Mouse (Mus musculus) retina, postnatal 7 days (tissue): ENCODE data around the gene Pcnx3.

ENCODE experiments used
- DNase-seq: peaks from one replicate; pipeline ENCODE4 v3.0.0-alpha.2; 2012; ENCODE audit warnings: low read depth, low spot score

Gene Pcnx3

DNA sequence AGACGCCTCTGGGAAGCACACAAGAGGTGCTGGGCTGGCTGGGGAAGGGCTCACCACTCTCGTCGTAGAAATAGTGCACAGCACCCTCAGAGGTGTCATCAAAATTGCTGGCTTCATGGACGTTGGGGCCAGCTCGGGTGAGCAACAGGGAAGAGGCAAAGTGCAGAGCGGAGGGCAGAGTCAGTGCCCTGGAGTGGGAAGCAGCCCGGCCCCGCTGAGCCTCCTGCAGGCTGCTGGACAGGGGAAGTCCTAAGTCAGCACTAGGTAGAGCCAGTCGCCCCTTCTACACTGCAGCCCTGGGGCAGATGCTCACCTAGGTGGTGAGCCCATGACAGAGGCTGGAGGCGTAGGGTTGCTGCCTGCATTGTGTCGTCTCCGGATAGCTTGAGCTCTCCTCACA is 4.5 kb downstream of the Pcnx3 start:
- DNase-seq, result no peak

GRCm38 (mm10) chr19:5680432-5680831 is 8.3 kb downstream of the Pcnx3 start:
- no peak for DNase-seq

DNA sequence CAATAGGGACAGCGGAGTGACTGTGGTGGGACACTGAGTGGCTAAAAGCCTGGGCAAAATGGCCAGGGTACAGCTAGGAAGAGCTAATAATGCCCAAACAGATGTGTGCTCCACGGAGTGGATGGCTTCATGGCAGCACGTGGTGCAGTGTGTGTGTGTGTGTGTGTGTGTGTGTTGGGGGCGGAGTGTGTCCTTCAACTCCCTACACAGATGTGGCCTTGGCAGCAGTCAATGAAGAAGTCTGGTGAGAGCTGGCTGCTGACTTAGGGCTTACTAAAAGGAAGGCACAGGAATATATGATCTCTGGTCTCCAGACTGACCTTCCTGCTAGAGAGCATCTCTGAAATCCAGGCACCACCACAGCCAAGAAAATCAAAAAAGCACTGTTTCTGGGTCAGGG is 20.3 kb downstream of the Pcnx3 start:
- DNase-seq, result no peak

DNA sequence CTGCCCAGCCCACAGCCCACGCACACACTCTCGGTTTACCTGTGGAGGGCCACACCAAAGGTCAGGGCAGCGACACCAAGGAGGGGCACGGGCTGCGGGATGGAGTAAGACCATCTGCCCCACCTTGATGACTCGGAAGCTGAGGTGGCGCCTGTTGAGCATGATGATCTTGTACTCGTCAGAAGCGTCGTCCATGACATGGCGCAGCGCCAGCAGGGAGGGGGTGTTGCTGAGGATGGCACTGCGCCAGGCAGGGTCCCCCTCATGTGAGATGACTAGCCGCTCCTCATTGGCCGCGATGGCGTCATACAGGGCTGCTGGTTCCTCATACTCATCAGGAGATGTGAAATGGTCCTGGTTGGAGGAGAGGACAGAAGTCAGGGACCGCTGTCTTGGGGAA is 22.3 kb downstream of the Pcnx3 start:
- no peak for DNase-seq

DNA sequence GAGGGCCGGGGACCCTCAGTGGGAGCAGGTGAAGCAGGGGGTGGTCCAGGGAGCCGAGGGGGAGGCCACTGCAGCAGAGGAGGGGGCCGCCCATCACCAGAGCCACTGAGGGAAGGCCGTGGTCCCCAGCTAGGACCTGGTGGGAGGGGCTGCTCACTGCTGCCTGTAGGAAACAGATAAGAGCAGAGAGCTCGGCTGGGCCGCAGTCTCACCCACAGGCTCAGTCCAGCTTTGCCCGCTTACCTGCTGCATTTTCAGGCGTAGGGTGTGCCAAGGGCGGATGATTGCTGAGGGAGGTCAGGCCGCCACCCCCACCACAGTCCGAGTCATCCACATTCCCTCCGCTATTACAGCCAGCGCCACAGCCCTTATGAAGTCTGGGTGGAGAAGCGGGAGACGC is 23.2 kb downstream of the Pcnx3 start:
- no peak for DNase-seq

- DNase-seq, result no peak
These were observed 23.9 kb downstream of the Pcnx3 start for GRCm38 (mm10) chr19:5664669-5665257.

DNA sequence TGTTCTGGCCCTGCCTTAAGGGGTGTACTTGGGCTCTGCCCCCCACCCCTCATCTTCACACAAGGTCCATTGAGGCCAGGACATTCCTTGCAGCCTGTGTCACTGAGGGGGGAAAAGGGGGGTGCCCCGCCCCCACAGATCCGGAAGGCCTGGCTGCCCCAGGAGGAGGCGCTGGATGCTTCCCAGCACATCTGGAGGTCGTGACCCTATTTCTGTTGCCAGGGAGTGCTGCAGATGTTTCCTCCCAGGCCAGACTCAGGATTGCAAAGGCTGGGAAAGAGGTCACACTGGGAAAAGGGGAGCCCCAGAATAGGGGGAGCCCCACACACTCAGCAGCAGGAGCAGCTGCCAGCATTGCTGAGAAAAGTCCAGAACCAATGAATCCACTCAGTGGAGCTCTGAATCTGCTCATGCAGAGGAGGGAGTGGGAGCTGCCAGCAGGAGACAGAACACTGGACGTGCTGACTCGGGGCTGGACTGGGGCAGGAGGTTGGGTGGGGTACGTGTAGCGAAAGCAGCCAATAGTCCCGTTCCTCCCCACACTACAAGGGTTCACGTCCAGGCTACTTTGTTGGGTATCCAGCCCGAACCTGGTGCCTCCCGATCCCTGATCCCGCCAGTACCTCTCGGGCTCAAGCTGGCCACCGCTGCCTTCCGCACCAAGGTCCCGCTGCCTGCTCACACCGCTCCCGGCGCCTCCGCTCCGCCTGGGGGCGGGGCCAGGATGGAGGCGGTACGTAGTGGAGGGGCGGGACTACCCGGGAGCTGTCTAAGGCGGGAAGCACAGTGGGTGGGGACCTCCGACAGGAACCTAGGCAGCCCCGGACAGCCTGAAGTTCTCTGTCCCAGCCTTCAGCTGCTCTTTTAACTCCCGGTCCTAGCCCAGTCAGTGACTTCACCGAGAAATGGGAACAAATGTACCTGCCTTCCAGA is 25.5 kb downstream of the Pcnx3 start, which contains the start of gene Sipa1:
Gene Sipa1 (minus strand): TSS at position 727 of the 933 bp plus-strand sequence.
- DNase-seq, result peak; percentile 50

DNA sequence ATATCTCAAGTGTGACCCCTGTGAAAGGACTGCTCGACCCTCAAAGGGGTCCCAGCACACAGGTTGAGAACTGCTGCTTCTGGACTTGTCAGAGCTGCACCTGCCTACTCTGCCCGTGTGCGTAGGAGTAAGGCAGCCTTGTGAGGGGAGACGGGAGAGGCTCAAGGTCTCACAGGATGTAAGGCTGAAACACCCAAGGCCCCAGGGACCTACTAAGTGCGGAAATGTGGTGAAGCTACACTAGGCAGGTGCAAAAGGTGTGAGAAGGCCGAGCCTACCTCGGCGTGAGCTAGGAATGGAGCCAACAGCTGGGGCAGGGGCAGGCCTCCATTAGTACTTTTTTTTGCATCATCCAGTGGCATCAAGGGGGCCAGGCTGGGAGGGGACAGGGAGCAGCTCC is 26.4 kb downstream of the Pcnx3 start:
- DNase-seq, result no peak

- no peak for DNase-seq
These were observed 27.6 kb downstream of the Pcnx3 start for GRCm38 (mm10) chr19:5660942-5661751.

GRCm38 (mm10) chr19:5654720-5655298 is 33.9 kb downstream of the Pcnx3 start:
- DNase-seq, result no peak

- no peak for DNase-seq
These were observed 34.6 kb downstream of the Pcnx3 start for GRCm38 (mm10) chr19:5653969-5654719.

DNA sequence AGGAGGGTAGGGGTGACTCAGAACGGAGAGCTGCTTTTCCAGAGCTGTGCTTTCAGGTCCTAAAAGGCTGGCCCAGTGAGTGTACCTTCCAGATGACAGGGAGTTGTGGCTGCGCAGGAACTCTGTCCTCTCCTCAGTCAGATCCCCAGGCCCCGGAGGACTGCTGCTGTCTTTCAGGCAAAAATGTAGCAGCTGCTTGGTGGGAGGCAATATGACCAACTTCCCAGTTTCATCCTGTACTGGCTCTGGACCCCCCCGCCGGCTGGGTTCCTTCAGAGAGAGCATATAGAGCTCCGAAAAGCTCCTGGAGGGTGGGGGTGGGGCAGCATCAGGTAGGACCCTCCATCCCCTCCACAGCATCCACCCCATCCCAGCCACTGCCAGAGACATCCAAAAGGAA is 36.1 kb downstream of the Pcnx3 start:
- no peak for DNase-seq

GRCm38 (mm10) chr19:5651502-5652274 is 37.0 kb downstream of the Pcnx3 start:
- DNase-seq, result no peak

- no peak for DNase-seq
These were observed 39.4 kb downstream of the Pcnx3 start for GRCm38 (mm10) chr19:5649298-5649741.

- DNase-seq, result no peak
These were observed 40.1 kb downstream of the Pcnx3 start for GRCm38 (mm10) chr19:5648401-5649297.

GRCm38 (mm10) chr19:5647791-5648190 is 40.9 kb downstream of the Pcnx3 start:
- no peak for DNase-seq

DNA sequence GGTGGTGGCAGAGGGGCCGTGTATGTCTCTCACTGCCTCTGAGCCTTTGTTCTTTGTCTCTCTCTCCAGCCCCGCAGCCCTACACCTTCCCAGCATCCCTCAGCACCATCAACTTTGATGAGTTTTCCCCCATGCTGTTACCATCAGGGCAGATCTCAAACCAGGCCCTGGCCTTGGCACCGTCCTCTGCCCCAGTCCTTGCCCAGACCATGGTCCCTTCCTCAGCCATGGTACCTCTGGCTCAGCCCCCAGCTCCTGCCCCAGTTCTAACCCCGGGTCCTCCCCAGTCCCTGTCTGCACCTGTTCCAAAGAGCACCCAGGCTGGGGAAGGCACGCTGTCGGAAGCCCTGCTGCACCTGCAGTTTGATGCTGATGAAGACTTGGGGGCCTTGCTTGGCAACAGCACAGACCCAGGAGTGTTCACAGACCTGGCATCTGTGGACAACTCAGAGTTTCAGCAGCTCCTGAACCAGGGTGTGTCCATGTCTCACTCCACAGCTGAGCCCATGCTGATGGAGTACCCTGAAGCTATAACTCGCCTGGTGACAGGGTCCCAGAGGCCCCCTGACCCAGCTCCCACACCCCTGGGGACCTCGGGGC is 41.9 kb downstream of the Pcnx3 start:
- DNase-seq, result no peak

- DNase-seq, result no peak
These were observed 43.4 kb downstream of the Pcnx3 start for GRCm38 (mm10) chr19:5645280-5645679.

DNA sequence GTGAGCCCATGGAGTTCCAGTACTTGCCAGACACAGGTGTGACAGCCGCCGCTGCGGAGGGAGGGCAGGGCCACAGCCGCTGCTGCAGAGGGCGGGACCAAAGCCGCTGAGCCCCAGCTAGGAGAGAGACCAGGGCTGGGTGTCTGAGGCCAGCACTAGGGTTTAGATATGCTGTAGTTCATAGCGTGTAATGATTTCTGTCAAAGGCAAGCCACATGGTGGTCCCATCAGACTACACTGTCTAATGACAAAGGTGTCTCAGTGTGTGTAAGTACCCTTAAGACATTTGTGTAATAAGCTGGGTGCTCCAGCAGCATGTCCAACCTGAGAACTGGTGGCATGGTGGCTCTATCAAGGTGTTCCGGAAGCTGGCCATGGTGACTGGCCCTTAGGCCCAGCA is 47.1 kb downstream of the Pcnx3 start:
- no peak for DNase-seq
